Mouse (Mus musculus) MN1 (cell line): ENCODE results near the gene Grm8.
A peak's percentile ranks its signal among the peaks of the same experiment; 100 is the strongest.

Experiments used
- DNase-seq: peaks from one replicate; pipeline ENCODE4 v3.0.0-alpha.2; 2016; ENCODE audit warnings: low spot score

The Grm8 gene

DNA sequence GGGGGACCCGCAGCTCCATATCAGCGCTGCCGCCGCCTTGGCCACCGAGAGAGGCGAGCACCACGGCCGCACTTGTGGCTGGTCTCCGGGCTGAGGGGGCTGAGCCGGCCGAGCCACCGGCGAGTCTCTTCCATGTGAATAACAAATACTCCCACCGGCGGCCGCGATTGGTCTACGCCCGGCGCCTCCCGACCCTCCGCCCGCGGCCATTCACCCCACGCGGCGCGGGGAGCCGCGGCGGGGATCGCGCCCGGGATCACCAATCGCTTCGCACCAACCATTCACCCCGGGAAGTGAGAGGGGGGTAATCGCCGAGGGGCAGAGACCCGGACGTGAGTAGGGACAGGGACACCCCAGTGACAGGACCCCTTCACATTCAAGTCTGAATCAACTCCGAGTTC is at the start of gene Grm8:
Gene Grm8 (minus strand): TSS at position 178 of the 401 bp plus-strand sequence.
- no peak for DNase-seq

DNA sequence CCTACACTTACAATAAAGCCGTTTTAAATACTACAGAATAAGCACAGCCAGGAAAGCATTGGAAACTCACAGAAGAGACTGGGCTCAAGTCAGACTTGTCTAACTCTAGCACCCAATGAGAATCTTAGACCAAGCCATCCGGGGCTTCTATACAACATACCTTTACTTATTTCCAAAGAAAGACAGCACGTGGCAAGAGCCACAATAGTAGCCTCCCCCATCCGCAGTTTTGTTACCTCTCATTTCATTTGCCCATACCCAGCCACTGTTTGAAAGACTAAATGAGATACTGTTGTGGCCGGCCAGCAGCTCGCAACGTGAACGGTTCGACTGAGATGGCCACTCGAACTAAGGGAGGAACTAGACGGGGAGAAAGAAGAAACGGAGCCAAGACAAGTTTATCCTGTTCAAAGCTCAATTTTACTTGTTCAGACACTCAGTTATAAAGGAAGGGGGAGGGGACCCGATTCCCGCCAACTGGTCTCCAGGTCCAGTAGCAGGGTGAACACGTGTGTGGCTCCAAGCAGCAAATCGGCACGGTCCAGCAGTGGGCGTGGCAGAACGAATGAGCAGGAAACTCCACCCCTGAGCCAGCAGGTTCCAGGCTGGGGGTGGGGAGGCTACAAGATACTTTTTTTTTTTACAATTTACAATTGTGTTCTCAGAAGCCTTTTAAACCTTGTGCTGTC is 35.0 kb upstream of the Grm8 start:
- DNase-seq = no peak

- DNase-seq = no peak
These were observed 25.4 kb upstream of the Grm8 start for GRCm38 (mm10) chr6:28160399-28160798.

- DNase-seq = no peak
These were observed 11.5 kb upstream of the Grm8 start for GRCm38 (mm10) chr6:28146445-28146844.

- no peak for DNase-seq
These were observed 7.4 kb upstream of the Grm8 start for GRCm38 (mm10) chr6:28142332-28142731.

DNA sequence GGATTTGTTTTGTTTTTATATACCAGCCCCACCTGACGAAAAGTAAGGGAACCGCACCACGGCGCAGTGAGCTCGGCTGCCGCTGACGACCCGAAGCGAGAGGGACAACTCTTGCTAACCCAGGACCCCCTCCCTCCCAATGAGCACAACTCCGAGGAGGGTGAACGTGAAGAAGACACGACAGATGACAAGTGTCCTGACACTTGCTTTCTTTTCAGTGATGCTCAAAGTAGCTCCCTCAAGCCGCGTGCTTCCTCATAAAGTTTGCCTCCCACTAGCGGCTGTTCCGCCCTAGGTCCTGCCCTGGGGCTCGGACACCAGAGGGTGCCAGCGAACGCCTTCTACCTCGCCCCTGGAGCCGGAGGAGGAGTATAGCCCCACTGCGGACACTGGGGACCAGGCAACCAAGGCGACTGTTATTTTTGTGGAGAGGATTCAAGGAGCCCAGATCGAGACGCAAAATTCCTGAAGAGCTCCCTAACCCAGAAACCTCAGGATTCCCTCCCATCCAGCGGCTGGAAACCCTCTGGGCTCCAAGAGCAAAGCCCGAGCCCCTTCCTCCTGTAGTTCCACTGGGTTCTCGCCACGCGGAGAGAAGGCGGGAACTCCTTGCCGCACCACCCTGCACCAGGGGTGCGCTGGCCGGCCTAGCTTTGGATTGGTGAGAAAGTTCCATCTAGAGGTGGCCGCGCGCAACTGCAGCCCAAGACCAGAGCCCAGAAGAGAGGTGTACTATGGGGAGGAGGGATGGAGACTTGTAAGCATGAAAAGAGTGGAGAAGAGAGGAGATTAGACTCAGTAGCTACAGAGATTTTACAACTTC is 644 bp upstream of the Grm8 start:
- DNase-seq = peak; percentile 57

GRCm38 (mm10) chr6:28134251-28134801 is 652 bp downstream of the Grm8 start:
- DNase-seq = no peak

DNA sequence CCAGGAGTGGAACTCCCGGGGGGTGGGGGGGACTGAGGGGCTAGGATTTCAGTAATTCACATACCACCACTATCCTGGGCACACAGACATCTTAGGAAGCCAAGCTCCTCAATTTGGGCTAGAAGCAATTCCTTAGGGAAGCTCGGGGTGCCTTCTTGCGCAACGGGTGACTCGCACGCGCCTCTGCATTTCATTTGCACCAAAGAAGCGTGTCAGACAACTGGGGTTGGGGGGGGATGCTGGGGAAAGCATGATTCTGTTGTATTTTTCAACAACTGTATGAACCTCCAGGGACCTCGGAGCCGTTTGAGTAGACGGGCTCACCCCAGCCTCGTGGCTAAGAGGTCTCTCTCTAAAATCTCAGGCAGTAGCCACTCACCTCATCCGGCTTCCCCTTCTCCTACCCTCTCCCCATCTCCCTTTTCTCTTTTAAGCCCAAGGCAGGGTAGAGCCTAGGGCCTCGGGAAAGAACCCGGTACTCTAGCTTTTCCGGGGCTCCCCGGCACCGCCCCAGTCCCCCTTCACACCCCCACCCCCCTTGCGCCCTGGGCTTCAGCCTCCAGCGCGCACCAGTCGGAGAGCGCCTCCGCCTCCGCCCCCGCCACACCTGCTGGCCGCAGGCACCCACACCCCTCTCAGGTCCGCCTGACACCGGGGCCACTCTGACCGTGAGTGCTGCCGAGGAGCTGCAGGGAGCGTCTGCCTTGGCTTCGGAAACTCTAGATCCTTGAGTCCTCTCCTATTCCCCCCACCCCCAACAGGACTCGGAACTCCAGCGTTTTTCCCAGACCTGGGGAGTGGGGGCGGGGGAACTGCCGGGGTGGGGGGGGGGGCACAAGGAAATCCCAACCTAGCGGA is 1.5 kb downstream of the Grm8 start:
- no peak for DNase-seq

GRCm38 (mm10) chr6:28132056-28132455 is 2.9 kb downstream of the Grm8 start:
- DNase-seq = no peak

DNA sequence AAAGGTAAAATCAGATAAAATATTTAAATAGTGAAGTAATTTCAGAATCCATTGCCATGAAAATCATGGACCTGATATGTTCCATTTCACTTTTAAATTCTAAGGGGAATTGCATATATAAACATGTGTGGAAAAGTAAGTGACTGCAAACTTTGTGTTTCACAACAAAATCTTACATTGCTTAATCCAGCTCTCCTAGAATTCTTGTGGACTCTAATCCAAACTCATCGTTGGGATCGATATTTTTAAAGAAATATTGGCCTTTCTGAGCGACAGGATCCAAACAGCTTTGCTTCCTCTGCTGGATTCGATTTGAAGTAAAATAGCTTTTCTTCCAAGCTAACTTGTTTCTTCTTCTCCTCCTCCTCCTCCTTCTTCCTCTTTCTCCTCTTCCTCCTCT is 6.1 kb downstream of the Grm8 start:
- DNase-seq = no peak

DNA sequence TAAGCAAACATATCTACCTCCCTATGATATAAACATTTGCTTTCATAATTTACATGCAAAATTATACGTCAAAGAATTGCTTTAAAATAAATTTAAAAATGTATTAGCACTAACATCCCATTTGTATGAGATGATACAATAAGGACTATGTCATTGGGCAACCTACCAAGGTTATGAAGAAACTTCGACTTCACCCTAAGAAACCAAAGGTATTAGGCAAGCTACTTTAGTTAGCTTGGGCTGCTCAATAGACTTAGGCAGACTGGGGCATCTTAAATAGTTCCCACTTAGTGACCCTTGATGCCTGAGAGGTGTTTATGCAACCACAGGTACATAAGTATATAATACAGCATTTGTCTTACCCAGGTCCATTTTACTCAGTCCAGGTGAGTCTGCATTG is 19.5 kb downstream of the Grm8 start:
- DNase-seq = no peak

- no peak for DNase-seq
These were observed 20.1 kb downstream of the Grm8 start for GRCm38 (mm10) chr6:28114916-28115315.

- DNase-seq = no peak
These were observed 23.4 kb downstream of the Grm8 start for GRCm38 (mm10) chr6:28111551-28111950.

DNA sequence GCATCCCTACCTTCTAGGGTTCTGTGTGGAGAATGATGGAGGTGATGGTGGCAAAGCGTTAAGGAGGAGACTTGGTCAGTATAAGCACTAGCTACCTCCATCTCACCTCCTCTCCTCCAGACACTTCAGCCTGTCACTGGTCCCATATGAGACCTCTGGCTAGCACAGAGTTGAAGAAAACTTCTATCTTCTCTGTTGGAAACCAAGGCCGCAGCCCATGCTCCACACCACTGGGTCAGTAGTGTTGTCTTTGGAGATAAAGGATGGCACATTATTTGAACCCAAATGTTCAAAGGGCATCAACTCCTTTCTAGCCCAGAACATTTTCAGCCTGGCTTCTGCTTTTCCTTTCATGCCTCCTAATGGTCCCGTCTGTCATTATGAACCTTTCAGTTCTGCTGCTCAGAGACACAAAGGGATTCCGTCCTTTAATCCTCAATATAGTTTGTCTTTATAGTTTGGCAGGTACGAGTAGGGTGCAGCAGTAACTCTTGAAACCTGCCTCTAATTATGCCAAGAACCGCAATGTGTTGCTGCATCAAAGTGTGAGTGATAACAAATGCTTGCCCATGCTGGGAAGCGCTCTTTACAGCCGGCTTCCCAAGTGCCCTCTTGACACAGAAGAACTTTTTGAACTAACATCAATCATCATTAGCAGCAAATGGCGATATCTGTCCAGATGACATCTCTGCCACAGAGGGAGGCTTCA is 32.2 kb downstream of the Grm8 start:
- no peak for DNase-seq

GRCm38 (mm10) chr6:28100001-28100400 is 35.0 kb downstream of the Grm8 start:
- DNase-seq = no peak

DNA sequence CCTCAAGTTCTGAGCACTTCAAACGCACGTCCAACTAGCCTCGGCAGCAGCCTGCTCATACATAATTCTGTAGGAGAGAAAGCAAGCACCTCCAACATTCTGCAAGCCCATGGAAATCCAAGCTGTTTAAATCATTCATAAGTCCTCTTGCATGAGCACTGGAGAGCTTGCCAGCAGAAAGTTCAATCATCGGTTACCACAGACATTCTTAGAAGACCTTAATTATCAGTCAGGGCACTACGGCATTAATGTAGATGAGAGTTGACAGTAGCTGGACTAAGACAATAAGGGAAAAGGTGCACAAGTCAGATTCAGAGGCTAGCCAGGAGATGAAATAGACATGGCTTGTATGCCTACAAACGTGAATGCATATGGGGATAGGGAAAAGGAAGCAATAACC is 42.5 kb downstream of the Grm8 start:
- DNase-seq = no peak

GRCm38 (mm10) chr6:28091836-28092235 is 43.1 kb downstream of the Grm8 start:
- no peak for DNase-seq

DNA sequence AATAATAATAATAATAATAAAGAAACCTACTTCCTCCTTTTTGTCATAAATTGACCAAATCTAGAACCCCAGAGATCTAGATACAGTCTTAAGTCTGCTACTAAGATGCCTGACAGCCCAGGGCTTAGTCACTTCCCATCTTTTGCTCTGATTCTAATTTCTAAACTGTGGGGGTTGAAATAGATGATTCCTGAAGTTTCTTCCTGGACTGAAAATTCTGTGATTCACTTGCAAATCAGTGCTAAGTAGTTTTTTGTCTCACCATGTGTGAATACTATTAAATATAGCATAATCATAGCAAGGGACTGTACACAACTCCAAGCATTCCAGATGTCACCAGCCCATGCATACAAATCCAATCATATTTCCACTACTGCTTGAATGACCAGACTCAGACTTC is 44.0 kb downstream of the Grm8 start:
- DNase-seq = no peak

GRCm38 (mm10) chr6:28075534-28075933 is 59.4 kb downstream of the Grm8 start:
- no peak for DNase-seq

DNA sequence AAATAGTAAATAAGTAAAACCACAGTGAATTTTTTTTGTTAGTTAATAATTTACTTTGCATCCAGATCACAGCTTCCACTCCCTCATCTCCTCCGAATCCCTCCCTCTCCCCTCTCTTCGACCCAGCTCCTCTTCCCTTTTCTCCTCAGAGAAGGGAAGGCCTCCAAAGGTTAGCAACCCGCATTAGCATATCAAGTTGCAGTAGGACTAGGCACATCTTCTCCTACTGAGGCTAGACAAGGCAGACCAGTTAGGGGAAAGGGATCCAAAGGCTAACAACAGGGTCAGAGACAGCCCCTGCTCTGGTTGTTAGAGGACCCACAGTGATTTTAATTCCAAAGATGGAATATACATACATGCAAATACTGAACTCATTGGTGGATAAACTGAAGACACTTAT is 60.5 kb downstream of the Grm8 start:
- no peak for DNase-seq

- no peak for DNase-seq
These were observed 83.0 kb downstream of the Grm8 start for GRCm38 (mm10) chr6:28051966-28052365.

GRCm38 (mm10) chr6:28042339-28042738 is 92.6 kb downstream of the Grm8 start:
- no peak for DNase-seq
